Mouse (Mus musculus) thymus, adult 2 months (tissue): ENCODE results near the gene Arhgap27. TPM values are rescaled to one million over a fixed set of nuclear protein-coding genes. Genes with fewer than 3 reads are reported as not detected.

Experiments
- DNase-seq: peaks from one replicate; pipeline ENCODE4 v3.0.0; 2021
- H3K27ac ChIP-seq: fragments of 200-500 bp; 2 replicates; pipeline ENCODE4 v1.5.1; 2012; ENCODE audit warnings: low read length, control low read depth; ENCODE audit not compliant: control insufficient read depth, insufficient read depth
- H3K27me3 ChIP-seq: fragments of 200-500 bp; 2 replicates; pipeline ENCODE4 v1.6.1; 2012; ENCODE audit warnings: mild to moderate bottlenecking, low read length, moderate library complexity, mixed read lengths; ENCODE audit not compliant: control insufficient read depth, insufficient read depth
- H3K36me3 ChIP-seq: fragments of 200-500 bp; 2 replicates; pipeline ENCODE4 v1.6.1; 2012; ENCODE audit warnings: mild to moderate bottlenecking, low read length, moderate library complexity; ENCODE audit not compliant: control insufficient read depth, insufficient read depth
- H3K4me1 ChIP-seq: fragments of 200-500 bp; replicated peaks from 2 replicates; pipeline ENCODE4 v1.6.1; 2012; ENCODE audit warnings: low read length; ENCODE audit not compliant: control insufficient read depth, insufficient read depth
- H3K4me3 ChIP-seq: fragments of 200-500 bp; 2 replicates; pipeline ENCODE4 v1.5.1; 2012; ENCODE audit warnings: mild to moderate bottlenecking, low read length, control low read depth, moderate library complexity; ENCODE audit not compliant: control insufficient read depth, insufficient read depth
- CTCF ChIP-seq: fragments of 200-500 bp; IDR thresholded peaks from 2 replicates; pipeline ENCODE4 v1.5.1; 2012; ENCODE audit warnings: mild to moderate bottlenecking, control low read depth, low read length, moderate library complexity, borderline replicate concordance; ENCODE audit not compliant: control insufficient read depth, poor library complexity, insufficient read depth; ENCODE audit errors: extremely low read depth
- POLR2A ChIP-seq: fragments of 200-500 bp; IDR thresholded peaks from 2 replicates; pipeline ENCODE4 v1.6.1; 2012; ENCODE audit warnings: mild to moderate bottlenecking, low read length, control low read depth, moderate library complexity; ENCODE audit not compliant: control insufficient read depth, poor library complexity, insufficient read depth; ENCODE audit errors: extremely low read depth
- WGBS: fragments of 180-500 bp; shearing (Covaris S2); methylation state at CpG from one replicate; pipeline ENCODE4 v1.1.7; 2018; 5-methylcytosine and 5-hydroxymethylcytosine counted together
- polyA plus RNA-seq: library from polyadenylated mRNA; depleted of rRNA; stranded (reverse); fragments of >200 nt; gene quantifications from 2 replicates; pipeline ENCODE4 v1.2.3, GENCODE M21; 2012

The Arhgap27 gene
- polyA plus RNA-seq, 1 experiment, result 124 TPM

DNA sequence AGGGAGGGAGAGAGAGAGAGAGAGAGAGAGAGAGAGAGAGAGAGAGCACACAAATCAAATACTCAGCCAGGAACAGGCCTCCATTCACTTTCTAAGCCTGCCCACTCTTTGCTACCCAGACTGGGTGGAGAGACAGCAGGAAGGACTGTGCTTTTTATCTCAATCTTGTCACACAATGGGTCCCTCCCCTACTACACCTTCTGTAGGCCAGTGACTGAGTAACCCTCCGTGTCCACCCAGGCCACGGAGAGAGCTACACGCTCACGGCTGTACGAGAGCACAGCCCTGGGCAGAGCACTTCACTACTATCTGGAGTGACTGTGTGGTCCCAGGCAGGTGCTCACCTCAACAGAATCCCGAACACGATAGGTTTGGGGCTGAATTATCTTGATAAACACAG lies 17.3 kb downstream of the Arhgap27 start:
- DNase-seq, result no peak
- H3K36me3 ChIP-seq, result no peaks in the 10 kb centered on the region
- TF ChIP-seq POLR2A, result no peak
- TF ChIP-seq CTCF, result no peak
- H3K4me1 ChIP-seq, result peaks cover 39% of the 10 kb centered on the region
- WGBS, result 66% methylated on average over 7 of the region's 7 CpGs
- no peak overlapping the region for H3K4me3 ChIP-seq
- no peak overlapping the region for H3K27ac ChIP-seq
- H3K27me3 ChIP-seq, result no peaks in the 10 kb centered on the region

DNA sequence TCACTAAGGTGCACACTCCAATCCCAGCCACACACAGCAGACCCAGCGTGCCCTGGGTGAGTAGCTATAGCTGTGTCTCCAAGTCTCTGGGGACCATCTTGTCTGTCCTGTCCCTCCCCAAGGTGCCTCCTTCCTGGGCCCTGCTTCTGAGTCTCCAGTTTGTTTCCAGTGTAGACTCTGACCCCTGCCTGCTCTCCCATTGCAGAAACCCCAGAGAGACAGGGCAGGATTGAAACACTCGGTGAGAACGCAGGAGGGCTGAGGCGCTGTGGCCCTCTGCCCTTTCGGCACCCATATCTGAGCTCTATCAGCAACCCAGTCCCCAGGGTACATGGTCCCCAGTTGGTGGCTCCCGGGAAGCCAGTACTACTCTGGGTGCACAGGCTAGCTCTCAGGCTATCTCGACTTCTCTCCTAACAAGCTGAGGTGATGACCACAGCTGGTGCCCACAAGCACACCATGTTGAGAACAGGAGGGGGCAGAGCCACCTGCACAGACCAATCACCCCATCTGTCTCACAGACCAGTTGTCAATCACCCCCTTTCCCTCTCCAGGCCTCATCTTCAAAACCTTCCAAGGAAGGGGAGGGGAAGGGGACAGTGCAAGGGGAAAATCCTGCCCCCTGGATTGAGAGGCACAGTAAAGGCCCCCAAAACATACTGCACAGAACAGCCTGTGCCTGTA lies 17.9 kb downstream of the Arhgap27 start:
- no peaks in the 10 kb centered on the region for H3K36me3 ChIP-seq
- H3K27ac ChIP-seq, result peak overlapping the region; percentile 65; the same call in 1 of the 2 replicates
- peaks cover 39% of the 10 kb centered on the region for H3K4me1 ChIP-seq
- TF ChIP-seq CTCF, result no peak
- no peak for TF ChIP-seq POLR2A
- H3K4me3 ChIP-seq, result peak overlapping the region; percentile 97
- whole genome bisulfite sequencing, result 55% methylated on average over 7 of the region's 7 CpGs
- H3K27me3 ChIP-seq, result no peaks in the 10 kb centered on the region
- DNase-seq, result no peak

DNA sequence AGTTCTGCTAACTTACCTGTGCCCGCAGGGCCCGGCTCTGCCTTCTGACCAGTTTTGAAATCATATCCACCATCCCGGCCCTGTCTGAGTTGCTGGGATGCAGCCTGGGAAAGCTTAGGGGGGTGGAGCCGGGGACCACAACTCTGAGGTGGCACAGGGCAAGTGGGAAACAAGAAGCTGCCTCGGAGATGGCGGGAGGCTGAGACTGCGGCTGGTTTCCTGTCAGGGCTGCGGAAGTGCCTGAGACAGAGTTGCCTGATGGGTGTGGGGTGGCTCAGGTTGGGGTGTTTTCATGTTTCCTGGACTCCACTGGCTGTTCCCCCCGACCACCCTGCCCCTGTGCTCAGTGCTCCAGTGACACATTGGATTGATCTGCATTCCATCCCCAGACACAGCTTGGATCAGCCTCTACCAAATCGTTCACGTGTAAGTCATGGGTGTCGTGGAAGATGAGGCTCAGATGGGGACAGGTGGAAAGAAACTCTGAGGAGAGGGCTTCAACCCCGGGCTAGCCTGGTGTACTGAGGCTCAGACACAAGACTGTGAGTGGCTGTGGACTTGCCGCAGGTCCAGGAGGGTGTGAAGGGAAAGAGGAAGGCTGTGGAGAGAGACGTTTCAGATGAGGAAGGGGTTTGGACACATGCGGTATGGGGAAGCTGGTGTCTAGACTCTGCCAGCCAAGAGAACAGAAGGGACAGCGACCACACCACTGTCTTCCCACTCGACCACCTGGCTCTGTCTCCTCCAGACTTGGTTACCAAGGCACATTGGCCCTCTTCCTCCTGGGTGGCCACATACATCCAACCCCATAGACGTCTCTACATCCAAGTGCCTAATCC lies 18.8 kb downstream of the Arhgap27 start:
- DNase-seq, result peak; percentile 81
- Histone ChIP-seq H3K36me3 (peaks cover 1% of the 10 kb centered on the region), H3K4me1 (peaks cover 39% of the 10 kb centered on the region), H3K27ac (peak overlapping the region; percentile 76), H3K4me3 (peak overlapping the region; percentile 97), H3K27me3 (no peaks in the 10 kb centered on the region)
- no peak for TF ChIP-seq CTCF
- TF ChIP-seq POLR2A, result peak; percentile 60
- WGBS, result 8% methylated on average over 19 of the region's 19 CpGs

DNA sequence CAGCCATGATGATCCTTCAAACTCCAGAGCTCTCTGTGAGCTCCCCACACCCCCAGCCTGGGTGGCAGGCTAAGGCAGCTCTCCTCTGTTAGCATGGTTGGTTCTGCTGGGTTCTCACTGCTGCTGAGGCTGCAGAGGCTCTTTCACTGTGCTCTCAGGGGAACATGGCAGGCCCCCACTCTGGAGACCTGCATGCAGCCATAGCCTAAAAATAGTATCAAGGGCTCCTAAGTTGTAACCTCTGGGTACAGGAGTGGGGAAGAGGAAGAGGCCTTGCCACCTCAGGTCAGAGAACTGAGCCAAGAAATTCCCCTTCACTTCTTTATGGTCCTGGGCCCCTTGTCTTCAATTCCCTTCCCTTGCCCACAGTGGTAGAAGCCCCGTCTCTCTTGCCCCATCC lies 19.6 kb downstream of the Arhgap27 start:
- Histone ChIP-seq H3K27ac (peak overlapping the region; percentile 76), H3K4me3 (peak overlapping the region; percentile 97), H3K36me3 (peaks cover 9% of the 10 kb centered on the region), H3K27me3 (no peaks in the 10 kb centered on the region), H3K4me1 (peaks cover 39% of the 10 kb centered on the region)
- WGBS, result 0% methylated on average over 1 of the region's 1 CpGs
- TF ChIP-seq CTCF, result no peak
- TF ChIP-seq POLR2A, result no peak
- no peak for DNase-seq

DNA sequence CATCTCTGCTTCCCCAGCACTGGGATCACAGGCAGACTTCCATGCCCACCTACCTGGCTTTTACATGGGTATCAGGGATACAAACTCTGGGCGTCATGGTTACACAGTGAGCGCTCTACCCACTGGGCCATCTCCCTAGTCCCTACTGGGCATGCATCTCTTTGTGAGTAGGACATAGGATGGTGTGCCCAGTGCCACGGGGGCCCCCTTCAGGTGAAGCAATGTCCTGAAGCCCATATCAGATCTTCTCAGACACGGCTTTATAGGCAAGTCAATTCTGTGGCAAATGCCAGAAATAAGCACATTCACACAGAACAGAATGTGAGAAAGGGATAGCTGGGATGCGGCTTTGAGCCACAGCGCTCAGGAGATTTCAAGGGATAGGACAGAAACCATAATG lies 20.4 kb downstream of the Arhgap27 start:
- 72% methylated on average over 6 of the region's 6 CpGs for WGBS
- Histone ChIP-seq H3K27me3 (no peaks in the 10 kb centered on the region), H3K36me3 (peaks cover 18% of the 10 kb centered on the region), H3K4me3 (no peak overlapping the region), H3K27ac (no peak overlapping the region), H3K4me1 (peaks cover 39% of the 10 kb centered on the region)
- no peak for TF ChIP-seq CTCF
- TF ChIP-seq POLR2A, result no peak
- DNase-seq, result no peak

DNA sequence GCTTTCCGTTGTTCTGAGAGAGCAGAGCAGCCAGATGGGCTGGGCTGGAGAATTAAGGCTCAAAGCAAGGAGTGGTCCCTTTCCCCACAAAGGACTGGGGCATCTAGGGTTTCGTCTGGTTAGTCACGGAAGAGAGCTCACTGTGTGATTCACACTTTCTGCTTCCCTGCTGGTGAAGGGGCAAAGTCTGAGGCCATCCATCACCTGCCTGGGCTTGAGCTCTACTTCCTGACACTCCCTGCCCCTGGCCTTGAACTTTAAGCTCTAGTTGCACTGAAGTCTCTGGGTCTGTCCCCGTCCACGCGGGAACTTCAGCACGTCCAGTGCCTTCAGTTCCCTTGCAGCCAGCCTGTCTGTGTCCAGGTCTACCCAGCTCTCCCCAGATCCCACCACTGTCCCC lies 22.8 kb downstream of the Arhgap27 start:
- no peak for DNase-seq

More for the DNA sequence above, 22.8 kb downstream of the Arhgap27 start:
- Histone ChIP-seq H3K36me3 (peaks cover 25% of the 10 kb centered on the region), H3K4me1 (peaks cover 28% of the 10 kb centered on the region), H3K4me3 (no peak overlapping the region), H3K27me3 (no peaks in the 10 kb centered on the region), H3K27ac (no peak overlapping the region)
- 89% methylated on average over 7 of the region's 7 CpGs for WGBS
- no peak for TF ChIP-seq POLR2A
- TF ChIP-seq CTCF, result no peak
